Mouse (Mus musculus) midbrain, postnatal 0 days (tissue): ENCODE results near the gene Slc24a4. TPM values are rescaled to one million over a fixed set of nuclear protein-coding genes. Genes with fewer than 3 reads are reported as not detected.
"Not testable (repeated sequence)": the region's sequence is repeated elsewhere in the genome, so short reads cannot be mapped to it uniquely, and the experiment has no call there.

ENCODE experiments used
- ATAC-seq: fragments of 200-750 bp; cut with Nextera tagmentation; 2 replicates; pipeline ENCODE4 v1.8.0; 2017; ENCODE audit warnings: moderate number of reproducible peaks, mild to moderate bottlenecking, moderate TSS enrichment, moderate library complexity; ENCODE audit not compliant: low FRiP score
- DNase-seq: peaks from one replicate; pipeline ENCODE4 v3.0.0-alpha.2; 2015; ENCODE audit warnings: low spot score
- H3K27ac ChIP-seq: fragments of 300-500 bp; sonication (generic); 2 replicates; pipeline ENCODE4 v1.5.1; 2014; ENCODE audit warnings: low read depth, mild to moderate bottlenecking, low read length, mixed read lengths
- H3K27me3 ChIP-seq: fragments of 300-500 bp; sonication (generic); 2 replicates; pipeline ENCODE4 v1.6.1; 2014; ENCODE audit warnings: low read length, control low read depth, mixed read lengths; ENCODE audit not compliant: insufficient read depth
- H3K36me3 ChIP-seq: fragments of 300-500 bp; sonication (generic); 2 replicates; pipeline ENCODE4 v1.6.1; 2014; ENCODE audit warnings: low read length, control low read depth, mixed read lengths; ENCODE audit not compliant: insufficient read depth
- H3K4me1 ChIP-seq: fragments of 300-500 bp; sonication (generic); 2 replicates; pipeline ENCODE4 v1.6.1; 2014; ENCODE audit warnings: mild to moderate bottlenecking, control low read depth, antibody characterized with exemption, low read length, mixed read lengths; ENCODE audit not compliant: insufficient read depth
- H3K4me2 ChIP-seq: fragments of 300-500 bp; sonication (generic); 2 replicates; pipeline ENCODE4 v1.6.1; 2014; ENCODE audit warnings: low read depth, mild to moderate bottlenecking, low read length, mixed read lengths; ENCODE audit not compliant: poor library complexity, severe bottlenecking
- H3K4me3 ChIP-seq: fragments of 300-500 bp; sonication (generic); 2 replicates; pipeline ENCODE4 v1.5.1; 2014; ENCODE audit warnings: low read depth, mild to moderate bottlenecking, low read length, moderate library complexity
- H3K9ac ChIP-seq: fragments of 300-500 bp; sonication (generic); replicated peaks from 2 replicates; pipeline ENCODE4 v1.6.1; 2014; ENCODE audit warnings: mild to moderate bottlenecking, low read length, moderate library complexity, mixed read lengths; ENCODE audit not compliant: poor library complexity, severe bottlenecking
- H3K9me3 ChIP-seq: fragments of 300-500 bp; sonication (generic); 2 replicates; pipeline ENCODE4 v1.6.1; 2016; ENCODE audit warnings: low read length, control low read depth
- CTCF ChIP-seq: IDR thresholded peaks from 2 replicates; pipeline ENCODE4 v1.5.1; 2016; ENCODE audit warnings: antibody characterized with exemption, mild to moderate bottlenecking
- WGBS: fragments of 180-500 bp; shearing (Covaris S2); extraction: QIAGEN DNeasy Blood & Tissue Kit; methylation state at CpG from one replicate; pipeline ENCODE4 v1.1.7; 2014; 5-methylcytosine and 5-hydroxymethylcytosine counted together
- polyA plus RNA-seq: library from polyadenylated mRNA; unstranded; fragments of >200 nt; fragmentation: Nextera tagmentation; extraction: Ambion mirVana; gene quantifications from 2 replicates; pipeline ENCODE4 v1.2.1, GENCODE M21; 2015
- total RNA-seq: library from RNA; depleted of rRNA; stranded (reverse); fragments of >200 nt; gene quantifications from 2 replicates; pipeline ENCODE4 v1.2.3, GENCODE M21; 2014

Slc24a4 gene
- total and polyA plus RNA-seq, 2 experiments from 2014 or later: 2.4 to 5.3 TPM

DNA sequence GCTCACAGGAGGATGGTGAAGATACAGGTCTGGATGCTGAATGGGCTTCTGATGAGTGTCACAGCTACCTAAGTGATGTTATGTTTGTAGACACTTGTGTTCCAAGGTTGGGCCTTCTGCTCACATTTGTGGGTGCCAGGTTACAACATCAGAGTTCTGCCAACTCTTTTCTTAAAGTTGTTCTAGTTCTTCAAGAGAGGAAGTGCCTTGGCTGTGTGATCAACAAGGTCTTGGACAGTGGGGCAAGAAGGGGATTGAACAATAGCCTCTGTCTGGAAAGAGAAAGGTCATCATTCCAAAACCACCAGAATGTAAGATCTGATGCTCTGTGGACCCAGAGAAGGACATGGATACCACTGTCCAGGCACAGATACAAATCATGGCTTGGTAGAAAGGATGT, 134.7 kb downstream of the Slc24a4 start:
- Histone ChIP-seq H3K27ac (no peak overlapping the region), H3K27me3 (no peaks in the 10 kb centered on the region), H3K36me3 (no peaks in the 10 kb centered on the region), H3K4me3 (no peak overlapping the region), H3K4me2 (no peak overlapping the region), H3K4me1 (no peaks in the 10 kb centered on the region), H3K9me3 (no peaks in the 10 kb centered on the region), H3K9ac (no peak overlapping the region)
- no peak for TF ChIP-seq CTCF
- ATAC-seq (no peak), DNase-seq (no peak)

DNA sequence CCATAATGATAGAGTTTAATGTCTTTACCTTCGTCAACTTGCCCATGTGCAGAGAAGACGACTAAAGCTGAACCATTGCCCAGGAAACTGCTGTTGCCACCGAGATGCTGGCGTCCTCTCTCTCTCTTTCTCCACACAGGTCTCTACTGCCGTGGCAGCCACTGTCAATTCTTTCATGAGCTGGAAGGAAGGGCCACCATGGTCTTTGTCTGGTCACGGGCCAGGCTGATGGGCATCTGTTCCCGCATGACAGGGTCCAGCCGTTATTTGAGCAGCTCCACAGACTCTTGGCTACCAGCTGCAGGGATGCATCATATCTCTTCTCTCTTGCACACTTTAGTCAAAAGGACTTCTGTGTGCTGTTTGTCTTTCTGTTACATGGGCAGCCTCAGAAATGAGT, 137.9 kb downstream of the Slc24a4 start:
- no peaks in the 10 kb centered on the region for H3K27me3 ChIP-seq
- no peak for DNase-seq
- no peak for TF ChIP-seq CTCF
- H3K4me3 ChIP-seq: no peak overlapping the region
- H3K9me3 ChIP-seq: no peaks in the 10 kb centered on the region
- no peaks in the 10 kb centered on the region for H3K36me3 ChIP-seq
- 89% methylated on average over 8 of the region's 8 CpGs for WGBS
- no peaks in the 10 kb centered on the region for H3K4me1 ChIP-seq
- no peak for ATAC-seq
- no peak overlapping the region for H3K9ac ChIP-seq
- no peak overlapping the region for H3K4me2 ChIP-seq
- no peak overlapping the region for H3K27ac ChIP-seq

DNA sequence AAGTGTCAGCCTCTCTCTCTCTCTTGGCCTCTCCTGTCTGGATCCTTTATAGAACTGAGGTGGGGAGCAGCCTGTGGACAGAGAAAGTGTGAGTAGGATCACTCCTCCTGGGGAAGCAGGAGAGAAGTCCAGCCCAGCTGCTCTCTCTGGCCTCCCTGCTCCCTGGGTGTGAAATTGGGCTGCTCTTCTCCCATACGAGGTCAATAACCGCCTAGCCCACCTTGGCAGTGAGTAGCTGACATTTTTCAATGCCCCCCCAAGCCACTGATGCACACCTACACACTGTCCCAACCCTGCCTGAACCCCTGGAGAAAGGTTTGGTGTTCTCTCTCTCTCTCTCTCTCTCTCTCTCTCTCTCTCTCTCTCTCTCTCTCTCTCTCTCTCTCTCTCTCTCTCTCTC, 140.6 kb downstream of the Slc24a4 start:
- H3K4me1 ChIP-seq: no peaks in the 10 kb centered on the region
- no peak overlapping the region for H3K27ac ChIP-seq
- whole genome bisulfite sequencing: 54% methylated on average over 2 of the region's 2 CpGs
- no peak for TF ChIP-seq CTCF
- H3K4me3 ChIP-seq: no peak overlapping the region
- H3K9me3 ChIP-seq: no peaks in the 10 kb centered on the region
- ATAC-seq (no peak), DNase-seq (no peak)
- no peak overlapping the region for H3K4me2 ChIP-seq
- H3K27me3 ChIP-seq: no peaks in the 10 kb centered on the region
- no peaks in the 10 kb centered on the region for H3K36me3 ChIP-seq
- H3K9ac ChIP-seq: no peak overlapping the region

DNA sequence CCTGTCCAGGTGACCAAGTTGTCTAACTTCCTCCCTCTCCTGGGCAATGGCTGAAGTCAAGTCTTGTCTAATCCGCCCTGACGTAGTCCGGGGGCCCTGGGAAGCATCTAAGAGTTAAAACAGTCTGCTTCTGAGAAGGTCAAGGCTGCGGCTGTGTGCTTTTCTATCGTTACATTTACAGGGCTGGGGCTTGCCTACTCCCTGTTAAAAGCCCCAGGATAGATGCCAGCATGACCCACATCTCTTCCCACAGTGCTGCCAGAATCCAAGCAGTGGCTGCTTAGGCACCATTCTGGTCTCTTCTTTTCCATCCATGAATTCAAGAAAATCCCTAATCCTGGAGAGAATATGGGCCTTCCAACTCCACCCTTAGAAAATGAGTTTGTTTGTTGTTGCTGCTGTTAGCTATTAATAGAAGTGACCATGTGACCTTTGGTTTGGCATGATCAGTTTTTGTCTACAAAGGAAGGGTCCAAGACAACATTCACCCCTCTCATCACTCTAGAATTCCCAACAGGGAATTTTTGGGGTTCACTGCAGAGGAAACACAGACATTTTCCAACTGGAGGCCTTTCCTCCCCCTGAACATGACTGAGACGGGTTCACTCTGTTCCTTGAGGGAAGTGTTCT, 142.4 kb downstream of the Slc24a4 start:
- no peaks in the 10 kb centered on the region for H3K4me1 ChIP-seq
- no peak for DNase-seq
- H3K36me3 ChIP-seq: no peaks in the 10 kb centered on the region
- no peak overlapping the region for H3K4me3 ChIP-seq
- H3K27ac ChIP-seq: no peak overlapping the region
- 85% methylated on average over 6 of the region's 6 CpGs for WGBS
- H3K27me3 ChIP-seq: no peaks in the 10 kb centered on the region
- no peak for ATAC-seq
- TF ChIP-seq CTCF: no peak
- H3K9ac ChIP-seq: no peak overlapping the region
- no peak overlapping the region for H3K4me2 ChIP-seq
- H3K9me3 ChIP-seq: no peaks in the 10 kb centered on the region

DNA sequence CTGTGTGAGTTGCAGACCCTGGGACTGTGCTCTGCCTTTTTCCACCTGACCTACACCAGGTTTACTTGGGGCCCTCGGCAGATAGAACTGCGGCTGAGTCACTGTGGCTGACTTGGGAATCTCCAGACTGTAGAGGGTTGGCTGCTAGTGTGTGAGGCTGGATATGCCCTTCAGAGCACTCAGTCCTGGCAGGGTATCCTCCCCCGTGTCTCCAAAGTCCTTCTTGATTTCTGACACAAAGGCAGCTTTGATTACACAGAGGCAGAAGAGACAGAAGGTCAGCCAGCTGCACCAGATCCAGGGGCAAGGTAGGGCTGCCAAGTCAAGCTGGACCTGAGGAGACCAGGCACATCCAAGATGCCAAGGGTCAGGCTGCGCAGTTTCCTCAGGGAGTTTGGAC, 142.9 kb downstream of the Slc24a4 start:
- no peak overlapping the region for H3K4me3 ChIP-seq
- TF ChIP-seq CTCF: no peak
- no peaks in the 10 kb centered on the region for H3K4me1 ChIP-seq
- H3K36me3 ChIP-seq: no peaks in the 10 kb centered on the region
- H3K9me3 ChIP-seq: no peaks in the 10 kb centered on the region
- H3K27ac ChIP-seq: no peak overlapping the region
- no peak for DNase-seq
- ATAC-seq: no peak
- no peak overlapping the region for H3K4me2 ChIP-seq
- H3K27me3 ChIP-seq: no peaks in the 10 kb centered on the region
- 76% methylated on average over 4 of the region's 4 CpGs for WGBS
- H3K9ac ChIP-seq: no peak overlapping the region

DNA sequence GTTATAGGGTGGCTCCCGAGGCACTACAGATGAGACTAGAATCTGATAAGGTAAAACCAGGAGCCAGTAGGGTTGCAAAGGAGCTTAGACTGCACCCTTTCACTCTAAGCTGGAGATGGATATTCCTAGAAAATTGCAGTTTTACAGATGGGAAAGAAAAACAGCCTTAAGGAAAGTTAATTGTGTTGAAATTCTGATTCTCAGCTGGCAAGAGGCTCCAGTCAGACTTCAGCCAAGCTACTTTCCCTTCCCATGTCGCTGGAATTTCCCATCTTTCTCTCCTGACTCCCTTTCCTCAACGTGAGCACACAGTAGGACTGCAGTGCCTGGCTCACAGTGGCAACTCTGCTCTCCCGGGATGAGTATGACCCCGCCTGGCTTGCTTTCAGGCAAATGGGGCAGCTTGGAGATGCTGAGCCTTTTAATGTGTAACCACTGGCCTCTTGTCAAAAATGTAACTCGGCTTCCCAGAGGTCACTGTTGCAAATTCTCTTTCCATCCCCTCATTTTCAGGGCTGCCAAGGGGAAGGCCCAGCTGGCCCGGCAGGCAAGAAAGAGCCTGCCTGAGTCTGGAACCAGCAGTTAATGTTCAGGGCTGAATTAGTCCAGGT, 147.4 kb downstream of the Slc24a4 start:
- no peak overlapping the region for H3K4me2 ChIP-seq
- 57% methylated on average over 7 of the region's 7 CpGs for WGBS

DNA sequence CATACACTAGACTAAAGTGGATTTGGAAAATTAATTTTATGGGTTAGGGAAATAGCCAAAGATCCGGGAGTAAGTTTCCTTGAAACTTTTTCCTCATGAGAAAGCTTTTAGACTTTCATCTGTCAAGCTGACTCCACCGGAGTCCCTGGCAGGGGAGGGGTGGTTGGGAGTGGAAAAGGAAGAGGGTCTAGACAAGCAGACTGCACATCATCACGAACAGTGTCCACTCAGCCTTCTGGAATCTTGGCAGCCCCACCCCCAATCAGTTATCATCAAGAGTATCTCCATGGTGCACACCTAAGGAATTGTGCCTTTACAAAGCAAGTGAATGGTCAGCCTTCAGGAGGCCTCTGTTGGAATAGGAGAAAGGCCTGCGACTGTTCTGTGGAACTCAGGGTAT, 151.8 kb downstream of the Slc24a4 start:
- not testable (repeated sequence) for H3K4me1 ChIP-seq, H3K4me3 ChIP-seq, H3K27ac ChIP-seq, DNase-seq, H3K27me3 ChIP-seq, H3K4me2 ChIP-seq, H3K9ac ChIP-seq, H3K9me3 ChIP-seq, H3K36me3 ChIP-seq, ATAC-seq
- 76% methylated on average over 4 of the region's 4 CpGs for WGBS

More for the DNA sequence above, 147.4 kb downstream of the Slc24a4 start:
- Histone ChIP-seq H3K4me1 (no peaks in the 10 kb centered on the region), H3K4me3 (no peak overlapping the region), H3K27ac (no peak overlapping the region), H3K36me3 (no peaks in the 10 kb centered on the region), H3K9me3 (no peaks in the 10 kb centered on the region; the same call in 1 of the 2 replicates), H3K27me3 (no peaks in the 10 kb centered on the region), H3K9ac (no peak overlapping the region)
- TF ChIP-seq CTCF: no peak
- peak; percentile 24 for DNase-seq
- no peak for ATAC-seq
